ENCODE assay signal across 11 mouse cellular contexts in the genomic region with DNA sequence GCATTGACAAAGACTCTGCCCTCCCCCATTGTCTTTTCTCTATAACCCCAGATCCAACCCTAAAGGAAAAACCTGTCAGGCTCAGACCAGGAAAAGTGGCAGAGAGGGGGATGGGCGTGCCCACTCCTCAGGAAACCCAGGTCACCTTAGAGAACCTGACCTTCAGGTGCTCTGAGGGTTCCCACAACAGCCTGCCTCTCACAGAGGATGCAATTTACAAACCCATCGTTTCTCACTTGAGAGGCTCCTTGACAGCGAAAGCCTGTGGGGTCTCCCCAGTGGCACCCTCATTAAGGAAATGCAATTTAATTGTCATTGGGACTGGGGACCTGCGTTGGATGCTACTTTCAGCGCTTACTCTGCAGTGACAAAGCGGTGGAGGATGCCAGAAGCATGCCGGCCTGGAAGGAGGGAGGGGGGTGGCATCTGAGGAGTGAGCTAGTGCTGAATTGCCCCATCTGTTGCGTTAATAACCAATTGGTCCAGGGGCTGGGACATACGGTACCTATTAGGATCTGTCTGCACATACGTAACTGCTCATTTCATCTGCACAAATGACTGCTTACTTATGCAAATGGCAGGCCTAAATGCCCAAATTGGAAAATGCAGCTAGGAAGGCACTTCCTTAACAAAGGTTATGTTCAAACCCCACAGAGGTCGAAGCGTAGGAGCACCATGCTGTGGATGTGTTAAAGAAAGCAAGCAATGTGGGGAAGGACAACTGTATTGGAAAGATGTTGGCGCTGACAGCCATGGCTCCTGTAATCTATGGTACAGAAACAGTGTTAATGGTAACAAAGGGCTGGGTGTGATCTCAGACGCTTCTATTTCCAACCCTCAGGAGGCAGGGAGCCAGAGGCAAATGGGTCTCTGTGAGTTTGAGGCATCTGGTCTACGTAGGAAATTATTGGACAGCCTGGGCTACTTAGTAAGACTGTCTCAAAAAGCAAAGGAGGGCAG. TPM values are rescaled to one million over a fixed set of nuclear protein-coding genes. Genes with fewer than 3 reads are reported as not detected.
DNase-seq lines count a peak whose midpoint lies in the region; ATAC-seq lines count a peak whose summit lies in the region.
"Had no signal": no experiment of that assay in that cellular context is flagged by ENCODE, and none has a peak within 500 bp of the region (broad histone marks: within the 10 kb centered on the region; RNA-seq: fewer than 3 reads in every experiment).

No protein-coding gene starts in this region.

- H3K9ac ChIP-seq in forebrain, embryonic 16.5 days (replicated peaks; ENCODE audit: low read depth, low read length), result peak overlapping the region; percentile 41
- H3K9ac ChIP-seq in limb, embryonic 13.5 days, result no peak overlapping the region
- H3K9ac ChIP-seq: stomach, embryonic 15.5 days had no signal

- H3K4me3 ChIP-seq in forebrain, embryonic 16.5 days (replicated peaks; ENCODE audit: low read length), result no peak overlapping the region
- H3K4me3 ChIP-seq in limb, embryonic 13.5 days, result no peak overlapping the region
- H3K4me3 ChIP-seq: stomach, embryonic 15.5 days had no signal

- 21% methylated on average over 15 of the region's 15 CpGs for WGBS in forebrain, embryonic 16.5 days
- WGBS in limb, embryonic 13.5 days, result 32% methylated on average over 15 of the region's 15 CpGs

- peak; percentile 91 for ATAC-seq in forebrain, embryonic 16.5 days
- peak; percentile 30; the same call in 1 of the 2 replicates for ATAC-seq in limb, embryonic 13.5 days (ENCODE audit: low FRiP score, low read depth)

- intact Hi-C loops in left cerebral cortex, postnatal 4 days (cut with DNase I), result no loop called here
- intact Hi-C loops in left cerebral cortex, postnatal 10 days (cut with DNase I), result no loop called here

- H3K27ac ChIP-seq in forebrain, embryonic 16.5 days (ENCODE audit: low read length), result peak overlapping the region; percentile 96
- no peak overlapping the region for H3K27ac ChIP-seq in limb, embryonic 13.5 days
- H3K27ac ChIP-seq: stomach, embryonic 15.5 days had no signal

- no peak overlapping the region for H3K4me2 ChIP-seq in forebrain, embryonic 16.5 days (ENCODE audit: low read length)
- no peak overlapping the region for H3K4me2 ChIP-seq in limb, embryonic 13.5 days (replicated peaks)
- H3K4me2 ChIP-seq: stomach, embryonic 15.5 days had no signal

- H3K9me3 ChIP-seq in forebrain, embryonic 16.5 days (ENCODE audit: control insufficient read depth, low read length), result no peaks in the 10 kb centered on the region
- H3K9me3 ChIP-seq in limb, embryonic 13.5 days, result no peaks in the 10 kb centered on the region
- H3K9me3 ChIP-seq: stomach, embryonic 15.5 days had no signal

- H3K4me1 ChIP-seq in forebrain, embryonic 16.5 days (replicated peaks; ENCODE audit: control insufficient read depth, insufficient read depth, low read length), result peaks cover 40% of the 10 kb centered on the region
- H3K4me1 ChIP-seq in limb, embryonic 13.5 days, result peaks cover 19% of the 10 kb centered on the region
- H3K4me1 ChIP-seq: stomach, embryonic 15.5 days had no signal

- H3K36me3 ChIP-seq in forebrain, embryonic 16.5 days (ENCODE audit: control insufficient read depth, insufficient read depth), result no peaks in the 10 kb centered on the region
- H3K36me3 ChIP-seq in limb, embryonic 13.5 days, result no peaks in the 10 kb centered on the region
- H3K36me3 ChIP-seq: stomach, embryonic 15.5 days had no signal

- DNase-seq in left cerebral cortex, postnatal 4 days, result peak; percentile 79
- DNase-seq in left cerebral cortex, postnatal 10 days (ENCODE audit: extremely low spot score in 1 of 2, low spot score in 2 of 2), result no peak
- no peak for DNase-seq in right cerebral cortex, postnatal 4 days
- no peak for DNase-seq in kidney, adult 18-20 months
- no peak for DNase-seq in gastrocnemius, postnatal 25 days

- H3K27me3 ChIP-seq in forebrain, embryonic 16.5 days (replicated peaks; ENCODE audit: control insufficient read depth, insufficient read depth, low read length), result no peaks in the 10 kb centered on the region
- no peaks in the 10 kb centered on the region for H3K27me3 ChIP-seq in limb, embryonic 13.5 days
- H3K27me3 ChIP-seq: stomach, embryonic 15.5 days had no signal

RNA-seq across cellular contexts. Expression of gene Il9r, which starts 58.2 kb away (rescaled TPM):
- not detected for total RNA-seq in left cerebral cortex, postnatal 4 days (2021)
- not detected for total RNA-seq in left cerebral cortex, postnatal 10 days (2021)
- polyA plus RNA-seq in forebrain, embryonic 16.5 days (2015; fragmentation: Nextera tagmentation; extraction: Ambion mirVana), result not detected in 2 replicates
- polyA plus RNA-seq in limb, embryonic 13.5 days (2015; fragmentation: Nextera tagmentation; extraction: Ambion mirVana), result 0.14 and 0.50 TPM in 2 replicates
- not detected for total RNA-seq in gastrocnemius, postnatal 25 days (2021)
- total RNA-seq: gastrocnemius, postnatal 10 days; left cerebral cortex, postnatal 25 days had no signal
- polyA plus RNA-seq: kidney, embryonic 14.5 days had no signal
